Mouse (Mus musculus) small intestine, adult 2 months (tissue): ENCODE results near the gene Ssh2.

Source experiments
- CTCF ChIP-seq: fragments of 200-500 bp; IDR thresholded peaks from 2 replicates; pipeline ENCODE4 v1.5.1; 2012; ENCODE audit warnings: low read depth, mild to moderate bottlenecking, control low read depth, inconsistent platforms, low read length, moderate library complexity, mixed read lengths; ENCODE audit not compliant: insufficient replicate concordance, insufficient read length; ENCODE audit errors: extremely low read depth
- POLR2A ChIP-seq: fragments of 200-500 bp; IDR thresholded peaks from 2 replicates; pipeline ENCODE4 v1.6.1; 2012; ENCODE audit warnings: low read depth, mild to moderate bottlenecking, control low read depth, inconsistent platforms, low read length, moderate library complexity

DNA sequence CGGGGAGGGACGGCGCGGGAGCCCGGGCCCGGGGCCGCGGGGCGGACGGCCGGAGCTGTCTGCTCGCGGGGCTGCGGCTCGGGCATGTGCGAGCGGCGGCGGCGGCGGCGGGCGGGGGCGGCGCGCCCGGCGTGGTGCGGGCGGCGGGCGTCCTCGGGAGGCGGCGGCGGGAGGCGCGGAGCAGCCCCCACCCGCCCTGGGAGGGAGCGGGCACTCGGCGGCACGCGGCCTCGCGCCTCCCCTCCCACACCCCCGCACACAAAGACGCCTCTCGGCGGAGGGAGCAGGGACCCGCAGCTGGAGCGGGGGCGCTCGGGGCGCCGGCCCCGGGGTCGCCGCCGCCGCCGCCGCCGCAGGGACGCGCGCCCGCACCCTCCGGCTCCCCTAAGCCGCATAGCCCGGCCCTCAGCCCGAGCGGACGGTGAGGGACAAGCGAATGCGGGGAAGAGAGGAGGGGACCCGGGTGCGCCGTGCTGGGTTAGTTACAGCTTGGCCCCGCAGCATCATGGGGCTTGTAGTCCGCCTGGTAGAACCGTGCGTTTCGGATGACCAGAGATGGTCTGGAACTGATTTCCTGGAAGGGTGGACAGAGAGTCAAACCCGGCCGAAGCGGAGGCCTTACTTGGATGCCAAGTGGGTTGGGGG is 273.6 kb downstream of the Ssh2 start, which contains the start of gene Ankrd13b:
- TF ChIP-seq CTCF (no peak), POLR2A (no peak)
